Mouse (Mus musculus): ENCODE results near the gene Gpc4.

DNA sequence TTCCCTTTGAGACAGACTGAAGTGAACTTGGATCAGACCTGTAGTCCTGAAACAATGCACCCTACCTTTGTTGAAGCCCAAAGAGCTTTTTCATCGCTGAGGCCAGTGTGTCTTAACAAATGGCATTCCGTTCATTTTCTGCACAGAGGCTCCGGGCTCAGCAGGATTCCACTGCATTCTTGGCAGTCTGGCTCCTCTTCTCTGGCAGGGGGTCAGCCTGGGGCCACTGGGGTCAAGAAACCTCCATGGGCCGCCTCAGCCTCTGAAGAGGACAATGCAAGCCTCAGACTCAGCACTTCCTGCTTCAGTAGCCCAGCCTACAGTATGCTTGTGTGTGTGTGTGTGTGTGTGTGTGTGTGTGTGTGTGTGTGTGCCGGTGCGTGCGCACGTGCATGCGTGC, 147.4 kb downstream of the Gpc4 start:
- TF ChIP-seq CTCF (IDR thresholded peaks at IDR 0.05; ENCODE audit: extremely low read depth, insufficient read depth, low read length) = no peak
- no peak for TF ChIP-seq POLR2A (IDR thresholded peaks at IDR 0.05; ENCODE audit: extremely low read depth, insufficient read depth, low read length)
